Mouse (Mus musculus): Measurements from ENCODE around the gene Wdfy1. TPM values are rescaled to one million over a fixed set of nuclear protein-coding genes. Genes with fewer than 3 reads are reported as not detected.
A peak's percentile ranks its signal among the peaks of the same experiment; 100 is the strongest.

Wdfy1 gene
- polyA plus RNA-seq, 1 experiment = 71.0 TPM

GRCm38 (mm10) chr1:79786267-79786927 is 10.5 kb upstream of the Wdfy1 start:
- DNase-seq (ENCODE audit: low read depth) = peak; percentile 74
- TF ChIP-seq POLR2A (IDR thresholded peaks at IDR 0.05; ENCODE audit: borderline replicate concordance, extremely low read depth, insufficient read depth, insufficient read length, poor library complexity, severe bottlenecking) (no peak), CTCF (IDR thresholded peaks at IDR 0.05; ENCODE audit: borderline replicate concordance, extremely low read depth, insufficient read depth, insufficient read length) (peak; percentile 70; the same call in 1 of the 2 replicates)

- DNase-seq (ENCODE audit: low read depth) = no peak
- TF ChIP-seq CTCF (IDR thresholded peaks at IDR 0.05; ENCODE audit: borderline replicate concordance, extremely low read depth, insufficient read depth, insufficient read length) (peak; percentile 28; the same call in 1 of the 2 replicates), POLR2A (IDR thresholded peaks at IDR 0.05; ENCODE audit: borderline replicate concordance, extremely low read depth, insufficient read depth, insufficient read length, poor library complexity, severe bottlenecking) (no peak)
Observed at GRCm38 (mm10) chr1:79782433-79782832, 6.5 kb upstream of the Wdfy1 start.

GRCm38 (mm10) chr1:79778011-79778410 is 2.1 kb upstream of the Wdfy1 start:
- TF ChIP-seq POLR2A (IDR thresholded peaks at IDR 0.05; ENCODE audit: borderline replicate concordance, extremely low read depth, insufficient read depth, insufficient read length, poor library complexity, severe bottlenecking) (no peak), CTCF (IDR thresholded peaks at IDR 0.05; ENCODE audit: borderline replicate concordance, extremely low read depth, insufficient read depth, insufficient read length) (no peak)
- DNase-seq (ENCODE audit: low read depth) = no peak

GRCm38 (mm10) chr1:79774164-79774780 is 1.7 kb downstream of the Wdfy1 start:
- no peak for DNase-seq (ENCODE audit: low read depth)
- TF ChIP-seq POLR2A (IDR thresholded peaks at IDR 0.05; ENCODE audit: borderline replicate concordance, extremely low read depth, insufficient read depth, insufficient read length, poor library complexity, severe bottlenecking) (no peak), CTCF (IDR thresholded peaks at IDR 0.05; ENCODE audit: borderline replicate concordance, extremely low read depth, insufficient read depth, insufficient read length) (no peak)

- no peak for DNase-seq (ENCODE audit: low read depth)
- TF ChIP-seq CTCF (IDR thresholded peaks at IDR 0.05; ENCODE audit: borderline replicate concordance, extremely low read depth, insufficient read depth, insufficient read length) (no peak), POLR2A (IDR thresholded peaks at IDR 0.05; ENCODE audit: borderline replicate concordance, extremely low read depth, insufficient read depth, insufficient read length, poor library complexity, severe bottlenecking) (no peak)
Observed at GRCm38 (mm10) chr1:79768231-79768630, 7.7 kb downstream of the Wdfy1 start.

GRCm38 (mm10) chr1:79764483-79764882 is 11.5 kb downstream of the Wdfy1 start:
- no peak for DNase-seq (ENCODE audit: low read depth)
- no peak for TF ChIP-seq CTCF (IDR thresholded peaks at IDR 0.05; ENCODE audit: borderline replicate concordance, extremely low read depth, insufficient read depth, insufficient read length)
- TF ChIP-seq POLR2A (IDR thresholded peaks at IDR 0.05; ENCODE audit: borderline replicate concordance, extremely low read depth, insufficient read depth, insufficient read length, poor library complexity, severe bottlenecking) = no peak

- TF ChIP-seq CTCF (IDR thresholded peaks at IDR 0.05; ENCODE audit: borderline replicate concordance, extremely low read depth, insufficient read depth, insufficient read length) = no peak
- no peak for TF ChIP-seq POLR2A (IDR thresholded peaks at IDR 0.05; ENCODE audit: borderline replicate concordance, extremely low read depth, insufficient read depth, insufficient read length, poor library complexity, severe bottlenecking)
- DNase-seq (ENCODE audit: low read depth) = no peak
Observed at GRCm38 (mm10) chr1:79764031-79764430, 11.9 kb downstream of the Wdfy1 start.

GRCm38 (mm10) chr1:79762282-79763250 is 13.4 kb downstream of the Wdfy1 start:
- peak; percentile 19 for DNase-seq (ENCODE audit: low read depth)
- TF ChIP-seq POLR2A (IDR thresholded peaks at IDR 0.05; ENCODE audit: borderline replicate concordance, extremely low read depth, insufficient read depth, insufficient read length, poor library complexity, severe bottlenecking) = no peak
- TF ChIP-seq CTCF (IDR thresholded peaks at IDR 0.05; ENCODE audit: borderline replicate concordance, extremely low read depth, insufficient read depth, insufficient read length) = no peak

- no peak for TF ChIP-seq POLR2A (IDR thresholded peaks at IDR 0.05; ENCODE audit: borderline replicate concordance, extremely low read depth, insufficient read depth, insufficient read length, poor library complexity, severe bottlenecking)
- DNase-seq (ENCODE audit: low read depth) = no peak
Observed at GRCm38 (mm10) chr1:79761917-79762271, 14.0 kb downstream of the Wdfy1 start.

- peak; percentile 97 for DNase-seq (ENCODE audit: low read depth)
- TF ChIP-seq POLR2A (IDR thresholded peaks at IDR 0.05; ENCODE audit: borderline replicate concordance, extremely low read depth, insufficient read depth, insufficient read length, poor library complexity, severe bottlenecking) (peak; percentile 80), CTCF (IDR thresholded peaks at IDR 0.05; ENCODE audit: borderline replicate concordance, extremely low read depth, insufficient read depth, insufficient read length) (no peak)
Observed at GRCm38 (mm10) chr1:79761106-79761916, 14.6 kb downstream of the Wdfy1 start.

All from brain, embryonic 14.5 days (tissue).